Mouse (Mus musculus) macrophage (primary cell): ENCODE measurements around the gene Myb. TPM values are rescaled to one million over a fixed set of nuclear protein-coding genes. Genes with fewer than 3 reads are reported as not detected.
"Not testable (repeated sequence)": the region's sequence is repeated elsewhere in the genome, so short reads cannot be mapped to it uniquely, and the experiment has no call there.

Experiments
- H3K27ac ChIP-seq: fragments of 350-480 bp; formaldehyde crosslinking; 2 replicates; pipeline ENCODE4 v1.9.0; 2021
- H3K36me3 ChIP-seq: fragments of 350-480 bp; formaldehyde crosslinking; 2 replicates; pipeline ENCODE4 v1.9.0; 2021; ENCODE audit errors: inconsistent target
- H3K4me3 ChIP-seq: fragments of 350-480 bp; formaldehyde crosslinking; 2 replicates; pipeline ENCODE4 v1.9.0; 2021; ENCODE audit errors: inconsistent target
- H3K79me2 ChIP-seq: fragments of 350-480 bp; formaldehyde crosslinking; 2 replicates; pipeline ENCODE4 v1.9.0; 2021; ENCODE audit errors: inconsistent target
- WGBS: methylation state at CpG from one replicate; pipeline ENCODE4 v1.1.7; 2026; ENCODE audit warnings: inconsistent platforms; ENCODE audit not compliant: missing documents; 5-methylcytosine and 5-hydroxymethylcytosine counted together
- polyA plus RNA-seq: library from polyadenylated mRNA; stranded (reverse); fragments of 250-400 nt; gene quantifications from 3 replicates; pipeline ENCODE4 v1.2.4, GENCODE M21; 2018; ENCODE audit warnings: inconsistent platforms

Myb gene
- polyA plus RNA-seq, 1 experiment from 2014 or later, result 0.20 TPM

DNA sequence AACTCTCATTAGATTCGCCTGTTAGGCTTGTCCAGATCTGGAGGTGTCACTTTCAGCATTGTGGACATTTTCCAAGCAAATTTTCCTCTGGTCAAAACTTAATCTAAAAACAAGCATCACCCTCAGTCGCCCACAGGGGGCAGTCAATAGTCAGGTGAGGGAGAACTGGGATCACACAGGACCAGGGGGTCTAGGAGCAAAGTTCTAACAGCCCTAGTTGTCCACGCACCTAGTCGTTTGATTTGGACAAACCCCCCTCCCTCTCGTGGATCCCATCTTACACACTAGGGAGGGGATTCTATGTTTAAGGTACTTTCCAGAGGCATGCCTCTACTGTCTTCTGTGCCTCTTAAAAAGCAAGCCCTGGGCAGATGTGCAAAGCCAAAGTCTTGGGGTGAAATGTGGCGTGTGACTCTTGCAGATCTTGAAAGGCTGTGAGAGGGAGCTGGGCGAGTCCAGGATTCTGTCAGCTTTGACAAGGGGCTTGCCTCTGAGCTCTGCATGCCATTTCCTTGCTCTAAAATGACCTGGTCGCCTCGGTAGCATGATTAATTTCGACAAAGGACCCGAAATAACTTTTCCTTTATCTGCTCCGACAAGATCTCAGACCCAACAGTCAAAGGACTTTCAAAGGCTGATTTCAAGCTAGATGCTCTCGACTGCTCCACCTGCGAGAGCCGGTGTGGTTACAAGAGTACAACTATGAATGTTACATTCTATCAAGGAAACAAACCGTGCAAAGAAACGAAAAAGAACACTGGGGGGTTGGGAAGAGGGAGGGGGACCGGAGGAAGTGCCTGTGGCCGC, 2.5 kb downstream of the Myb start:
- Histone ChIP-seq H3K79me2 (no peaks in the 10 kb centered on the region), H3K4me3 (peak overlapping the region; percentile 29), H3K36me3 (no peaks in the 10 kb centered on the region), H3K27ac (no peak overlapping the region)
- 3% methylated on average over 19 of the region's 19 CpGs for WGBS

DNA sequence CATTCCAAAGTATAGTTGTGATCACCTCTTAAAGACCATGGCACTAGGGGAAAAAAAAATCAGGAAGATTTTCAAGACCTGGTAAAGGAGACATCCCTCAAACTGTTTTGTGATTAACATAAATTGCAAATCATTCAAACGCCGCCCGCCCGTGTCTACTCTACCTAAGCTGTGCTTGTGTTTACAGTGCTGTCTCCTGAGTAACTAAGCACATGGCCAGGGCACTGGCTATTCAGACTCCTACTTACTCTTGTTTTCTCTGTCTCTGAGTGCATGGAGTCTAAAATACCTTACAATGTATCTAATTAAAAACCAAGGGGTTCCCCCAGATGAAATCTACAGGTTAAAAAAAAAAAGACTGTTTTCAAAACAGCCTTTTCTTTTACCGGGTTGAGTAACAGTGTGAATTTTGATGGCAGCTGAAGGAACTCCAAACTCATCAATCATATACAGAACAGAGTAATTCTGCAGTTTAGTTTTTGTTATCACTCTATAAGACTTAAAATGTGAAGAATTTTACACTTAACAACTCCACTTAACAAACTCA, 3.8 kb downstream of the Myb start:
- 45% methylated on average over 5 of the region's 5 CpGs for WGBS
- Histone ChIP-seq H3K27ac (no peak overlapping the region), H3K79me2 (no peaks in the 10 kb centered on the region), H3K4me3 (no peak overlapping the region), H3K36me3 (no peaks in the 10 kb centered on the region)

DNA sequence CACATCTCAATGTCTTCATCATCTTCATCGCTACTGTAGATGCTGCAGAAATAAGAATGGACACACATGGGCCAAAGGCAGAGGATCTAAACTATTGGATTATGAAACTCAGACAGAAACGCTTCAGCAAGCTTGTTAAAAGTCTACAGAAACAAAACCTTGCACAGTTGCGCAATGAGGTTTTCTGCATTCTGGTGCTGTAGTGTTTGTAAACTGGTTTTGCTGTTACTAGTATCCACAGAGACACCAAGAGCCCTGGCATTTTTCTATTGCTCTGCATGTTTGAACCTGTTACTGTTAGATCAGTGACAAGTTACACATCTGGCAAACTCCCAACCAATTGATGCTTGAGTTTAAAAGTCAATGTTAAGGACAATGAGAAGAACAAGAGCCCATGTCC, 4.4 kb downstream of the Myb start:
- Histone ChIP-seq H3K27ac (no peak overlapping the region), H3K79me2 (no peaks in the 10 kb centered on the region), H3K4me3 (no peak overlapping the region), H3K36me3 (no peaks in the 10 kb centered on the region)
- WGBS, result 32% methylated on average over 3 of the region's 3 CpGs

DNA sequence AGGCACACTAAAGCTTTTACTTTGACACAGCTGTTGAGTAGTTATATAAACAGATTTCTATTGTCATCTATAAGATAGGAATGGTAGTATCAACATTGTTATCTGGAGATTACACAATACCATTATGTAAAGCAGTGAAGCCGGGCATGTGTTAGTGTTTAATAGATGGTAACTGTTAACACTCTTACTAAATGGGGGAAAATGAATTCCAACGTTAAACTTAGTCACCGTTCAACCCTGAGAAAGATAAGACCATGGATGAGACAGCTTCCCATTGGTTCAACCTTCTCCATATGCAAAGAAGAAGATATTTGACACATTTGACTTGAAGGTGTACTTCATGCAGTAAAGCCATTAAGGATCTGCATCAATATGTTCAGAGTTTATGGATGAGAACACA, 5.9 kb downstream of the Myb start:
- Histone ChIP-seq H3K79me2 (no peaks in the 10 kb centered on the region), H3K4me3 (no peak overlapping the region), H3K36me3 (no peaks in the 10 kb centered on the region), H3K27ac (no peak overlapping the region)
- WGBS, result 46% methylated on average over 3 of the region's 3 CpGs

- Histone ChIP-seq H3K27ac (no peak overlapping the region), H3K79me2 (no peaks in the 10 kb centered on the region), H3K4me3 (no peak overlapping the region), H3K36me3 (no peaks in the 10 kb centered on the region)
- 7% methylated on average over 4 of the region's 4 CpGs for WGBS
These were observed 7.4 kb downstream of the Myb start for GRCm38 (mm10) chr10:21153433-21153832.

DNA sequence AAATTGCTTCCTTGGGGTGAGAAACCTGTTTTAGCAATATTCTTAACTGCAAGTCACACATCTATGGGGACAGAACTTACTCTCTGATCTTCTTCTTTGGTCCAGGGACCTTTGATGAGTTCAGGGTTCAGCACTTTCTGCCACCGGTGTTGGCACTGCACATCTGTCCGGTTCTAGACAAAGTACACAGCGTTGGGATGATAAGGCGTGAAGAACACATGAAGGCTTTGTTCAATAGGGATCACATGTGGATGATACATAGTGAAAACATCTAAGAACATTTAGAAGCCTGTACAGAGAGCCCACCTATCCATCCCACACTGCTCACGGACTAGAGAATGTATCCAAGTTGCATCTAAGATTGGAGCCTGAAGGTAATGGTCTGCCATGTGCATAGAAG, 8.0 kb downstream of the Myb start:
- 93% methylated on average over 5 of the region's 5 CpGs for WGBS
- Histone ChIP-seq H3K79me2 (no peaks in the 10 kb centered on the region), H3K27ac (no peak overlapping the region), H3K36me3 (no peaks in the 10 kb centered on the region), H3K4me3 (no peak overlapping the region)

DNA sequence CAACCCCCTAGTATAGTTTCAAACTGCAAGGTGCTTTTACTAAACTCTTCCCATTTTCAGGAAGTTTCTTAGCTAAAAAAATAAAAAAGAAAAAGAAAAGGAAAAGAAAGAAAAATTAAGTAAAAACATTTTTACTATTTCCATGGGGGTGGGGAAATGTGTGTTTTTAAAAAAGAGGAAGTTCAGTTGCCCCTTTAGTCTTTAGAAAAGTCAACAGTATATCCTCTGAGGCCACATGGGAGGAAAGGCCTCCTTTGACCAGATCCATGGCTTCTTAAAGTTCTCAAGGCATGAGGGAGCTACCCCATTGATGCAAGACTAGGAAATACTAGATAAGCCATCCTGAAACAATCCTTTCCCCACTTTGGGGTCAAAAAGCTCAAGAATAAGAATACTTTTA, 9.5 kb downstream of the Myb start:
- no peak overlapping the region for H3K4me3 ChIP-seq
- H3K27ac ChIP-seq, result no peak overlapping the region
- no peaks in the 10 kb centered on the region for H3K79me2 ChIP-seq
- no peaks in the 10 kb centered on the region for H3K36me3 ChIP-seq

GRCm38 (mm10) chr10:21149945-21150344, 10.8 kb downstream of the Myb start:
- H3K27ac ChIP-seq, H3K36me3 ChIP-seq, H3K4me3 ChIP-seq, H3K79me2 ChIP-seq: not testable (repeated sequence)
- WGBS, result 95% methylated on average over 6 of the region's 6 CpGs

DNA sequence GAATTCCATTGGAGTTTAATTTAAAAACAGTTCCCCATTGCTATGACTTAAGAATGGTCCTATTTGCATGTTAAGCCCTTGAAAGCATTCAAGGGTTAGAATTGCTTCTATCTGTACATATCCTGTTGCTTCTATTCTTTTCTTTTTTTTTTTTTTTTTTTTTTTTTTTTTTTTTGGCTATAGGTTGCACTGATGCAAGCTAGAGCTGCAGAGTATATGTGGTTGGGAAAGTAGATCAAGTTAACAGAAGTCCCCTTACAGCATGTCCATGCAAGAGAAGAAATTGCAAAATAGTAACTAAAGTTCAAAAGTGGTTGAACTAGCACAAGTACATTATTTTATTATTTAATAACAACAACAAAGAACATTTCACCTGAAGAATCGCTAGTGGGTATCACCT, 14.1 kb downstream of the Myb start:
- Histone ChIP-seq H3K79me2 (no peaks in the 10 kb centered on the region), H3K4me3 (no peak overlapping the region), H3K27ac (no peak overlapping the region), H3K36me3 (no peaks in the 10 kb centered on the region)
- 82% methylated on average over 1 of the region's 1 CpGs for WGBS

DNA sequence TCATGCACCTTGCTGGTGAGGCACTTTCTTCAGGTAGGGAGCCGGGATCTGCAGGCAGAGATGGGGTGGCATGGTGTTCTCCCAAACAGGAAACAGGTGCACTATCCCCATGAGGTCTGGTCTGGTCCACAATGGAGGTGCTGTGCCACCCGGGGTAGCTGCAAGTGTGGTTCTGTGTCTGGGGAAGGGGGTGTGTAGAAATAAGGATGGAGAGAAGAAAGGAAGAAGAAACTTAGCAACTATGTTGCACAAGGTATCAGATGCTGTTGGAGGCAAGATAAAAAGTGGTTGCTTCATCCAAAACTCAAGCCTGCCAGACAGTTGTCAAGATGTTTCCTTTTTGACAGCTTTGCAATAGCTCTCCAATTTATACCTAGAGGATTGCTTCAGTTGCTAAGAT, 14.5 kb downstream of the Myb start:
- H3K36me3 ChIP-seq, result no peaks in the 10 kb centered on the region
- no peak overlapping the region for H3K27ac ChIP-seq
- no peaks in the 10 kb centered on the region for H3K79me2 ChIP-seq
- no peak overlapping the region for H3K4me3 ChIP-seq
- 24% methylated on average over 2 of the region's 2 CpGs for WGBS

- 67% methylated on average over 27 of the region's 27 CpGs for whole genome bisulfite sequencing
- Histone ChIP-seq H3K36me3 (no peaks in the 10 kb centered on the region), H3K79me2 (no peaks in the 10 kb centered on the region), H3K4me3 (no peak overlapping the region), H3K27ac (no peak overlapping the region)
These were observed 15.9 kb downstream of the Myb start for GRCm38 (mm10) chr10:21144627-21145504.

- 52% methylated on average over 8 of the region's 8 CpGs for WGBS
- Histone ChIP-seq H3K36me3 (no peaks in the 10 kb centered on the region), H3K27ac (no peak overlapping the region), H3K79me2 (no peaks in the 10 kb centered on the region), H3K4me3 (no peak overlapping the region)
These were observed 25.5 kb downstream of the Myb start for GRCm38 (mm10) chr10:21135297-21135696.

- WGBS, result 32% methylated on average over 9 of the region's 9 CpGs
- H3K36me3 ChIP-seq, result no peaks in the 10 kb centered on the region
These were observed 29.8 kb downstream of the Myb start for GRCm38 (mm10) chr10:21130901-21131493.

GRCm38 (mm10) chr10:21128086-21128611, 32.6 kb downstream of the Myb start:
- H3K79me2 ChIP-seq, result no peaks in the 10 kb centered on the region
- no peaks in the 10 kb centered on the region for H3K36me3 ChIP-seq
- no peak overlapping the region for H3K27ac ChIP-seq
- 94% methylated on average over 5 of the region's 5 CpGs for WGBS
- H3K4me3 ChIP-seq, result no peak overlapping the region

More at GRCm38 (mm10) chr10:21130901-21131493, 29.8 kb downstream of the Myb start:
- Histone ChIP-seq H3K27ac (no peak overlapping the region), H3K79me2 (no peaks in the 10 kb centered on the region), H3K4me3 (no peak overlapping the region)
